Mouse (Mus musculus) heart, postnatal 10 days (tissue): Measurements from ENCODE around the gene Zfp964. TPM values are rescaled to one million over a fixed set of nuclear protein-coding genes. Genes with fewer than 3 reads are reported as not detected.
"Not testable (repeated sequence)": the region's sequence is repeated elsewhere in the genome, so short reads cannot be mapped to it uniquely, and the experiment has no call there.

Experiments used
- DNase-seq, 2 experiments: peaks; one replicate each; pipeline ENCODE4 v3.0.0; 2021
- intact Hi-C: fragments of 180-260 bp; cut with DNase I; formaldehyde crosslinking; loops from one replicate; pipeline ENCODE4 v1.15.1; 2025
- total RNA-seq, 2 experiments: library from RNA; stranded (reverse); gene quantifications; 2 replicates each; pipeline ENCODE4 v1.2.3; 2021

The Zfp964 gene
- 1 to 10 TPM; 1.2 to 1.8 TPM for total RNA-seq

DNA sequence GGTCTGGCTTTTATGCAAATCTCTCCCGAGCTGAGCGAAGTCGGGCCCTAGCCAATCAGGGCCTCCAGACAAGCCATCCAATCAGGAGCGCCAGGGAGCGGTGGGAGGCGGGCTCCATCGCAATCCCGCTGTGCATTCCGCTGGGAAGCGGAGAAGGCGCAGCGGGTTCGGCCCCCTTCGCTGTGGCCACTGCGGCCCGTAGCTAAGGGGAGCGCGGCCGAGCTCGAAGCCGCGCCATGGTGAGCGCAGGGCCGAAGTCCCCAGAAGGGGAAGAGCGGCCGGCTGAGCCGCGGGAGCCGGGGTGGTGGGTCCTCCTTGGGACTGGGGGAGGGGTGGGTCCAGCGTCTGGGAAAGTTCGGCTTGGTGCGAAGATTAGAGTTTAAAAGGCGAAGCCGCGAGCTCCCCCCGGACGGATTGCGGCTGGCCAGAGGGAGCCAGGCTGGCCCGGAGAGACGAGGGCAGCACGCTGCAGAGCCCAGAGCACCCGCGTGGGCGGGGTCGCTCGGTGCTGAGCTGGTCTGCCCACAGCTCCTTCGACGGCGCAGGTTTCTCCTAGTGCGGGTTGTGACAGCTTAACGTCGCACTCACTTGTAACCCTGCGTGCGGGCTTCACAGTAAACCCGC, at the start of gene Zfp964:
Zfp964 (plus strand) TSS at position 122 of the 624 bp plus-strand sequence.
- intact Hi-C loops, result loop anchor here (2.0 kb wide), 1 partner anchor 30 kb away; the partner anchor contains the start of gene Zfp868
- DNase-seq, result peak; percentile 95 to 96

DNA sequence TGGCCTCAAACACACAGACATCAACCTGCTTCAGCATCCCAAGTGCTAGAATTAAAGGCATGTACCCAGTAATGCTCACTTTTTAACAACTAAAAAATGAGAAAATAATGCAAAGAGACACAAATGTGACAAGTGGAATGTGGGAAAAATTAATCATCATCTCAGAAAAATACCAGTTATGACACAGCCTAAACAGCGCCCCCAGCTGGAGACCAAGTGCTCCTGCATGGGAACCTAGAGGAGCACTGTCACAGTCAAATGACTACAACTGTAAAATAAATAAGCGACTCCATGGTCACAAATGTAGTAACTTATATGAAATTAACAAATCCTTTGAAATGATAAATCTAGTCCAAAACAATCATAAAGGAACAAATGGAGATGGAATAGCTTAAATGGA, 39.6 kb upstream of the Zfp964 start:
- DNase-seq, result no peak
- intact Hi-C loops, result no loop called here

DNA sequence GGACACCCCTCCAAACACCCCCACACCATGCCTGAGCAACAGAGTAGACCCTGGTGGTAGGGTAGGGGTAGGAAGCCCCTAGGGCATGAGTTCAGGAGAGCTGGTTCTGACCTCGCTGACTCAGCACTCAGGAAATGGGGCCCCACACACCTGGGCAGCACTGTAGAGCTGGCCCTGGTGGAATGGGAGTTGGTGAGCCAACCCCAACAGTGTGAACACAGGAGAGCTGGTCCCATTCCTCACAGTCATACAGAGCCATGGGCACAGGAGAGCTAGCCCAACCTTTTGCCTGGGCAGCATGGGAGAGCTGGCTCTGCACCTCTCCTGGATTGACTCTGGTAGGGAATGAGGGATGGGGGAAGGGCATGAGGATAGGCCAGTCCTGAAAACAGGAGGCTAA, 36.2 kb upstream of the Zfp964 start:
- intact Hi-C loops, result no loop called here
- no peak for DNase-seq

DNA sequence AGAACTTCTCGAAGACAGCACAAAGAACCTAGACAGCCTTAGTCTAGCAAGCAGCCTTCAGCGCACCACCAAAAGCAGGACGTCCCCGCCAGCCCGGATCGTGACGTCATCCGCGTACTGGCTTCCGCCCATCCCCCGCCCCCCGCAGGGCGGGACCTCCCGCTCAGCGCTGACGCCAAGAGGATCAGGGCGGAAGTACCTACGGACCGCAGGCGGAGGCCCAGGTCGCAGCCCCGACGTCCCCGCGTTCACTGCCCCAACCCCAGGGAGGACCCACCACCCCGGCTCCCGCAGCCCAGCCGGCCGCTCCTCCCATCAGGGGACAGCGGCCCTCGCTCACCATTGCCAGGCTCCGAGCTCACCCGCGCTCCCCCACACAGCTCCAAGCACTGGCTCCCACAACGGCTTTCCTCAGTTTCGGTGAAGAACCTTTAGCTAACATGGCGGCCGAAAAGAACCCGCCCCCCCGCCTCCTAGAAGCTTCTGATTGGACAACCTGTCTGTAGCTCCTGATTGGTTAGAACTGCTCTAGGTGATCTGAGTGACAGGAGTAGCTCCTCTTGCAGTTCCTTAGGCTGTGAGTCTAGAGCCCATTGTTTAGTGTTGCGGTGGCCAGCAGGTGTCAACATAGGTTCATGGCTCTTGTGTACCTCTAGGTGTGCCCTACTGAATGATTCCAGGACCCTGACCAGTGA, 29.0 kb upstream of the Zfp964 start, which contains the start of gene Zfp868:
Zfp868 (minus strand) TSS at position 454 of the 695 bp plus-strand sequence.
- peak; percentile 99 for DNase-seq
- intact Hi-C loops, result loop anchor here (1.0 to 5.0 kb wide), 4 partner anchors 30 to 247 kb away; partner anchors contain the start of genes Atp13a1, Zfp866 and Zfp964

DNA sequence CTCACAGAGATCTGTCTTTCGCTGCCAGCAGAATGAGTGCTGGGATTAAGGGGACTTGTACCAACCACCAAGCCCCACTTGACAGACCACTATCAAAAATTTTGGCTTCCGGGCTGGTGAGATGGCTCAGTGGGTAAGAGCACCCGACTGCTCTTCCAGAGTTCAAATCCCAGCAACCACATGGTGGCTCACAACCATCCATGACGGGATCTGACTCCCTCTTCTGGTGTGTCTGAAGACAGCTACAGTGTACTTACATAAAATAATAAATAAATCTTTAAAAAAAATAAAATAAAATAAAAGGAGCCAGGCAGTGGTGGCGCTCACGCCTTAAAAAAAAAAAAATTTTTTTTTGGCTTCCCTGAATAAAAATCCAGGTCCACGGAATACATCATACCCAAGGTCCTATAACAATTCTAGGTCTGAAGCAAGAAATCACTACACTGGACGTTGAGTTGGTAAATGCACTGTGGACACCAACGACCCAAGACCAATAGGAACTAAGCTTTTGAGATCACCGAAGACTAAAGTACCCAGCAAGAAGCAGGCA, 396 bp upstream of the Zfp964 start:
- DNase-seq, result no peak
- intact Hi-C loops, result loop anchor here (2.0 kb wide), 1 partner anchor 29 kb away; the partner anchor contains the start of gene Zfp868

DNA sequence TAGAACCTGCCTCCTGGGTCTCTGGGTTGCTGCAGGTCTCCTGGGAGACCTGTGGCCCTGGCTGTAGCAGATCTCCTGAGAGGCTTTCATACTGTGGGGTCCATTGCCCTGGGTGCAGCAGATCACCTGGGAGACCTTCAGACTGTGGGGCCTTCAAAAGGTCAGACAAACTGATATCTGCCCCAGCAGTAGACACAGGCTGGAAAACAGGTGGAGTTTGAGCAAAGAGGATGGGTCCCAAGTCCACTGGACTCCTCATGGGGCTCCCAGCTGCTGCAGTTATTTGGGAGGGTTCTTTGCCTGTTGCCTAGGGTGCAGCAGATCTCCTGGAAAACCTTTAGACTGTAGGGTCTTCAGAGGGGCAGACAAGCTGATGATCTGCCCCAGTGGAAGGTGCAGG, 7.0 kb downstream of the Zfp964 start:
- intact Hi-C loops, result no loop called here

DNA sequence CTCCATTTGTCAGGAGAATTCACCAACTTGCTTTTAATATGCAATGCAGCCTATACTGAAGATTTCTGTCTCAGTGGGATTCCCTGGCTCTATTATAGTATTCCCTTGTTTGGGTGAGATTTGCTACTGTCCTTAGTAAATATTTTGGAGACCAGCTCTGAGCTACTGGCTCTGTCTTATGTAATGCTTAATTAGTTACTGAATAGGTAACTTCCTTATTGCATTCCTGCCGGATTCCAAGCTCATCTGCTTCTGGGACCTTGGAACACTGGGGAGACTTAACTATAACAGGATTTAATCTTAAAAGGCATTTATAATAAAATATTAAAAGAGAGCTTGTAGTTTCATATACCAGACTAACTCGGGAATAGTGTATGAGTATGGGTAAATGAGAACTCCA, 10.8 kb downstream of the Zfp964 start:
- DNase-seq, intact Hi-C loops: not testable (repeated sequence)

More for the DNA sequence above, 7.0 kb downstream of the Zfp964 start:
- DNase-seq, result no peak

DNA sequence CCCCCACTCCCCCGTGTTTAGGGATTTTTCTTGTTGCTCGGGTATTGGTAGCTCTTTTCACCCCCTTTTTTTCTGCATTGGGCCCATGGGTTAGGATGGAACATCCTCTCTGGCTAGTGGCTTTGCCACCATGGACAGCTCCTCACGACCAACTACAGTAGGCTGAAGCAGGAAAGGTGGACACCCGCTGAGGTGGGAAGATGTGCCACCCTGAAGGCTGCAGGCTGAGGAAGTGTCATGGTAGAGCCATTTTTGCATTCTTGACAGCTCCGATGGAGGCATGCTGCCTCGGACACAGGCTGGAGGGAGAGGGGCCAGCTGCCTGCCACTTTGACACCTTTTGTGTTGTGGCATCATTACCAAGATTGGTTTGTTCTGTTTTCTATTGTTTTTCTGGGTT, 47.5 kb downstream of the Zfp964 start:
- DNase-seq, result no peak
- intact Hi-C loops, result no loop called here

DNA sequence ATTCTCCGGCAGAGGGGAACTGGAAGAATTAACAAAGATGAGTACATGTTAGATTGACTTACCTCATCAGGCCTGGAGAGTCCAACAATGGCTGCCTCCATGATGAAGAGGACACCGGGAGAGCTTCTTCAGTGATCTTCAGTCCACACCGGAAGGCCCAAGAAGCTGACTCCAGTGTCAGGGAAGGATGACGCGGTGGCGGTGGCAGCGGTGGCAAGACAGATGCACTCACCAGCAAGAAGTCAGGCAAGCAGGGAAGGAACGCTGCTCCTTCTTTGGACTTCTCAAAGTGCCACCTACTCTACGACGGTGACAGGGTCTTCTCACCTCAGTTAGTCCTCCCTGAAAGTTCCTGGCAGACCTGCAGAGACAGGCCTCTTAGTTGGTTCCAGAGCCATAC, 56.3 kb downstream of the Zfp964 start, which contains the start of gene Zfp869:
Zfp869 (minus strand) TSS at position 101 of the 400 bp plus-strand sequence.
- intact Hi-C loops, DNase-seq: not testable (repeated sequence)

DNA sequence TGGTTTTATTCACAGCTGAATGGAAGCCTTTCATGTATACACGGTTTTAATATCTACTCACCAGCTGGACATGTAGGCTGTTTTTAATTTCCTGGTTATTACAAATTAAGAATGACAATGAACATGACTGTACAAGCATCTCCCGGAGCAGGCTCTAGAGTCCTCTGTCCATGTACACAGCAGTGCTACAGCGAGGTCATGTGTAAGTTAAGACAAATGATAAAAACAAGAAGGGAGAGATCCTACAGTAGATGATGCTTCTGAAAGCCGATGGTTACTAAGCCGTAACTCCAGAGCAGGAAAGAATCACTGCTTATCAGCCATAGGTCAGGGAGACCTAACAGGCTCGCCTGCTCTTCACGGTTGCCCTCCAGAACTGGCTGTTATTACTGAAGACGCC, 59.2 kb downstream of the Zfp964 start:
- DNase-seq, result no peak
- intact Hi-C loops, result no loop called here

DNA sequence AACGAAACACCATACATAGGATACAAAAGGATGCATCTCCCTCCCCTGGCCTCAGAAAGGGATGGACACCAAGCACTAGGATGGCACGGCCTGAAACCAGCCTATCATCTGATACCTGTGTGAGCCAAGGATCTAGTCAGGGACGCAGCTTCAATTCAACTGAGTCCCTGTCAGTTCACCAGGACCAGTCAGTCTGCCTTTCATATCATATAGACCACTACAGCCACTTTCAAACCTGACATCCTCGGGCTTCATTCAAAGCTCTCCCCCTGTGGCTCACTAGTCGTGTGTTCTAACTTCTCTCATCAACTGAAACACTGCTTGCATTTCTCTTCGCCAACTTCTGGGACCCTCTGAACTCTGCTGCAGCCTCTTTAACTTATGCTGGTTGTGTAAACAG, 61.1 kb downstream of the Zfp964 start:
- DNase-seq, result no peak
- intact Hi-C loops, result loop anchor here (5.0 kb wide), 1 partner anchor 58 kb away; no protein-coding TSS in a partner anchor

Other genes with a start within 250 kb of the Zfp964 start
- gene Gm9495, start 200.9 kb upstream of the Zfp964 start, total RNA-seq, result not detected
- not detected for gene Gm7697, start 131.5 kb upstream of the Zfp964 start, total RNA-seq
- gene Zfp868, start 28.9 kb upstream of the Zfp964 start, total RNA-seq, result 10 to 100 TPM; 10.2 to 10.7 TPM
- 10 to 100 TPM; 14.1 to 15.5 TPM for gene Zfp869, start 56.2 kb downstream of the Zfp964 start, total RNA-seq
- 1 to 10 TPM; 2.9 to 3.2 TPM for gene Zfp963, start 95.5 kb downstream of the Zfp964 start, total RNA-seq
- gene Gm20422, start 120.4 kb downstream of the Zfp964 start, total RNA-seq, result 1 to 10 TPM; 4.5 to 5.4 TPM
- 10 to 100 TPM; 20.7 TPM for gene Atp13a1, start 136.7 kb downstream of the Zfp964 start, total RNA-seq
- 10 to 100 TPM; 16.5 to 21.2 TPM for gene Zfp866, start 136.7 kb downstream of the Zfp964 start, total RNA-seq
- 1 to 10 TPM; 6.4 to 8.6 TPM for gene Gmip, start 154.2 kb downstream of the Zfp964 start, total RNA-seq
- under 1 TPM; 0.55 to 0.57 TPM for gene Lpar2, start 167.9 kb downstream of the Zfp964 start, total RNA-seq
- 1 to 10 TPM in 1 of 2 experiments, under 1 TPM in 1; 0.65 to 1.2 TPM for gene Pbx4, start 178.0 kb downstream of the Zfp964 start, total RNA-seq
- gene Cilp2, start 233.2 kb downstream of the Zfp964 start, total RNA-seq, result 1 to 10 TPM; 1.2 to 1.3 TPM
- gene Tssk6, start 247.7 kb downstream of the Zfp964 start, total RNA-seq, result under 1 TPM; 0.25 to 0.31 TPM
- 100 to 1,000 TPM; 376 to 397 TPM for gene Ndufa13, start 248.1 kb downstream of the Zfp964 start, total RNA-seq
- 10 to 100 TPM in 1 of 2 experiments, 1 to 10 TPM in 1; 9.1 to 10.1 TPM for gene Yjefn3, start 248.2 kb downstream of the Zfp964 start, total RNA-seq